In genomic region chr10:8196300-8196699, GRCm38 (mm10) we compare ENCODE assay signal across 8 mouse cellular contexts.
DNase-seq lines count a peak whose midpoint lies in the region; ATAC-seq lines count a peak whose summit lies in the region.

No protein-coding gene starts in this region.

- ATAC-seq in forebrain, embryonic 13.5 days = peak; percentile 93
- ATAC-seq in hematopoietic stem cell, adult 5-6 weeks (replicated peaks in 1 of 2; ENCODE audit: insufficient read depth in 1 of 2, low FRiP score in 2 of 2, low TSS enrichment in 1 of 2, low read depth in 1 of 2, poor library complexity in 2 of 2, severe bottlenecking in 2 of 2) = peak; percentile 29 to 63; a peak in 3 of 4 replicates
- ATAC-seq in liver, embryonic 16.5 days (ENCODE audit: low read depth) = peak; percentile 62; the same call in 1 of the 2 replicates
- peak; percentile 93 for ATAC-seq in neural tube, embryonic 14.5 days (ENCODE audit: low read depth)

- H3K27me3 ChIP-seq in forebrain, embryonic 13.5 days = no peaks in the 10 kb centered on the region
- no peaks in the 10 kb centered on the region for H3K27me3 ChIP-seq in liver, embryonic 16.5 days (ENCODE audit: control insufficient read depth, insufficient read depth, low read depth, low read length)
- no peaks in the 10 kb centered on the region for H3K27me3 ChIP-seq in neural tube, embryonic 14.5 days (ENCODE audit: control insufficient read depth, insufficient read depth, low read length)

- no peak overlapping the region for H3K27ac ChIP-seq in forebrain, embryonic 13.5 days
- H3K27ac ChIP-seq in liver, embryonic 16.5 days (ENCODE audit: low read length) = no peak overlapping the region
- no peak overlapping the region for H3K27ac ChIP-seq in neural tube, embryonic 14.5 days (ENCODE audit: low read depth, low read length)

- no peaks in the 10 kb centered on the region for H3K9me3 ChIP-seq in forebrain, embryonic 13.5 days (replicated peaks)
- H3K9me3 ChIP-seq in liver, embryonic 16.5 days (replicated peaks; ENCODE audit: control insufficient read depth, low read length) = no peaks in the 10 kb centered on the region
- H3K9me3 ChIP-seq in neural tube, embryonic 14.5 days (ENCODE audit: control insufficient read depth, low read length) = no peaks in the 10 kb centered on the region

- no peak overlapping the region for H3K9ac ChIP-seq in forebrain, embryonic 13.5 days
- no peak overlapping the region for H3K9ac ChIP-seq in liver, embryonic 16.5 days (ENCODE audit: low read depth, low read length)
- H3K9ac ChIP-seq in neural tube, embryonic 14.5 days (replicated peaks; ENCODE audit: low read depth, low read length) = no peak overlapping the region

- WGBS in forebrain, embryonic 13.5 days = 5% methylated on average over 2 of the region's 2 CpGs
- WGBS in liver, embryonic 16.5 days (ENCODE audit: insufficient replicate concordance) = 5% methylated on average over 2 of the region's 2 CpGs
- 2% methylated on average over 2 of the region's 2 CpGs for WGBS in neural tube, embryonic 14.5 days

- H3K4me2 ChIP-seq in forebrain, embryonic 13.5 days = no peak overlapping the region
- no peak overlapping the region for H3K4me2 ChIP-seq in liver, embryonic 16.5 days (ENCODE audit: low read depth, low read length)
- no peak overlapping the region for H3K4me2 ChIP-seq in neural tube, embryonic 14.5 days (ENCODE audit: low read depth, low read length)

- H3K4me3 ChIP-seq in forebrain, embryonic 13.5 days = no peak overlapping the region
- H3K4me3 ChIP-seq in liver, embryonic 16.5 days (ENCODE audit: low read depth, low read length) = no peak overlapping the region
- no peak overlapping the region for H3K4me3 ChIP-seq in neural tube, embryonic 14.5 days (ENCODE audit: low read depth, low read length)

- H3K36me3 ChIP-seq in forebrain, embryonic 13.5 days (ENCODE audit: poor library complexity, severe bottlenecking) = no peaks in the 10 kb centered on the region
- H3K36me3 ChIP-seq in liver, embryonic 16.5 days (ENCODE audit: control insufficient read depth, insufficient read depth) = no peaks in the 10 kb centered on the region
- H3K36me3 ChIP-seq in neural tube, embryonic 14.5 days (ENCODE audit: control insufficient read depth, insufficient read depth, low read length) = no peaks in the 10 kb centered on the region

- no peaks in the 10 kb centered on the region for H3K4me1 ChIP-seq in forebrain, embryonic 13.5 days
- H3K4me1 ChIP-seq in liver, embryonic 16.5 days (ENCODE audit: control insufficient read depth, low read depth, low read length) = no peaks in the 10 kb centered on the region; the same call in 1 of the 2 replicates
- no peaks in the 10 kb centered on the region for H3K4me1 ChIP-seq in neural tube, embryonic 14.5 days (ENCODE audit: control insufficient read depth, insufficient read depth, low read length)

- DNase-seq in MN1 (ENCODE audit: low spot score) = peak; percentile 79
- DNase-seq in c-Kit-positive CD71-positive TER-119-positive erythroid progenitor cells, embryonic 14.5 days (ENCODE audit: low spot score) = peak; percentile 6
- peak; percentile 71 to 92 for DNase-seq in layer of hippocampus, adult 18-20 months (ENCODE audit: low spot score in 2 of 2)
- DNase-seq in urinary bladder, postnatal 36 days (ENCODE audit: low spot score in 2 of 2) = peak; percentile 56 to 71

Comparison
In these comparisons a context has a peak if more than half of its experiments do, and no peak if none do; other contexts are left out.
1. DNase-seq: peak in every context shown above with its lines; median percentile 82 in layer of hippocampus, adult 18-20 months; 79 in MN1; 64 in urinary bladder, postnatal 36 days; 6 in c-Kit-positive CD71-positive TER-119-positive erythroid progenitor cells, embryonic 14.5 days.